Mouse (Mus musculus): ENCODE measurements around the gene Ttc30b. TPM values are rescaled to one million over a fixed set of nuclear protein-coding genes. Genes with fewer than 3 reads are reported as not detected.
"Not testable (repeated sequence)": the region's sequence is repeated elsewhere in the genome, so short reads cannot be mapped to it uniquely, and the experiment has no call there.

The Ttc30b gene
- polyA plus RNA-seq, 1 experiment from 2014 or later, result 14.8 TPM

GRCm38 (mm10) chr2:75977752-75978368 is 39.5 kb upstream of the Ttc30b start, which contains the start of gene Ttc30a2:
Ttc30a2 (minus strand) TSS chr2:75978170.
- 28% methylated on average over 13 of the region's 24 CpGs for WGBS
- not testable (repeated sequence) for DNase-seq (ENCODE audit: low spot score); H3K4me1 ChIP-seq (ENCODE audit: control insufficient read depth, insufficient read depth, low read length); H3K36me3 ChIP-seq (ENCODE audit: control insufficient read depth, insufficient read depth, low read length); H3K9ac ChIP-seq (ENCODE audit: low read depth, low read length); H3K27ac ChIP-seq (replicated peaks; ENCODE audit: low read depth, low read length); ATAC-seq (ENCODE audit: low read depth); H3K4me2 ChIP-seq (ENCODE audit: low read depth, low read length); H3K4me3 ChIP-seq (ENCODE audit: low read depth, low read length); H3K9me3 ChIP-seq (ENCODE audit: control insufficient read depth, low read length); H3K27me3 ChIP-seq (replicated peaks; ENCODE audit: control insufficient read depth, insufficient read depth, low read length)

- H3K27me3 ChIP-seq (replicated peaks; ENCODE audit: control insufficient read depth, insufficient read depth, low read length); ATAC-seq (ENCODE audit: low read depth); H3K36me3 ChIP-seq (ENCODE audit: control insufficient read depth, insufficient read depth, low read length); H3K4me2 ChIP-seq (ENCODE audit: low read depth, low read length); H3K9me3 ChIP-seq (ENCODE audit: control insufficient read depth, low read length); H3K27ac ChIP-seq (replicated peaks; ENCODE audit: low read depth, low read length); H3K4me3 ChIP-seq (ENCODE audit: low read depth, low read length); H3K4me1 ChIP-seq (ENCODE audit: control insufficient read depth, insufficient read depth, low read length); DNase-seq (ENCODE audit: low spot score); H3K9ac ChIP-seq (ENCODE audit: low read depth, low read length): not testable (repeated sequence)
- 88% methylated on average over 2 of the region's 2 CpGs for WGBS
Observed at GRCm38 (mm10) chr2:75976070-75976469, 37.7 kb upstream of the Ttc30b start.

GRCm38 (mm10) chr2:75974131-75974530 is 35.7 kb upstream of the Ttc30b start:
- Histone ChIP-seq H3K27me3 (replicated peaks; ENCODE audit: control insufficient read depth, insufficient read depth, low read length) (no peaks in the 10 kb centered on the region), H3K4me3 (ENCODE audit: low read depth, low read length) (no peak overlapping the region), H3K9me3 (ENCODE audit: control insufficient read depth, low read length) (no peaks in the 10 kb centered on the region), H3K4me2 (ENCODE audit: low read depth, low read length) (no peak overlapping the region), H3K36me3 (ENCODE audit: control insufficient read depth, insufficient read depth, low read length) (no peaks in the 10 kb centered on the region), H3K9ac (ENCODE audit: low read depth, low read length) (no peak overlapping the region), H3K4me1 (ENCODE audit: control insufficient read depth, insufficient read depth, low read length) (no peaks in the 10 kb centered on the region), H3K27ac (replicated peaks; ENCODE audit: low read depth, low read length) (no peak overlapping the region)
- ATAC-seq (ENCODE audit: low read depth) (no peak), DNase-seq (ENCODE audit: low spot score) (no peak)
- 73% methylated on average over 9 of the region's 9 CpGs for WGBS

DNA sequence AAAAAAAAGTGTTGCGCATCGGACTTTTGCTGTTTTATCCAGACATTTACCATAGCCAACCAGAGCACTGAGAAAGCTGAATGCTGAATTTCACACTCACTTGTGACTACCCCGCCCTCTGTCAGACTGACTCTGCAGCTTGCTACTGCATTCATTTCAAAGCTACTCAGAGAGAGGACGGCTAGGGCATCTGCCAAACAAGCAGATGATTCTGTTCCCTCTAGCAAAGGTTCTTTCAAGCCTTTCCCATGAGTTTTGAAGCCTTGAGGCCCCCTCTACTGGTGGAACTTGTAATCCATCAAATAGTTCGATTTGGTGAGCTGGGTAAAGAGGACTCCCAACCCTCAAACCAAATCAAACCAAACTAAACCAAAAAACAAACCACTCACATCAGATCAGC is 26.6 kb upstream of the Ttc30b start:
- no peaks in the 10 kb centered on the region for H3K9me3 ChIP-seq (ENCODE audit: control insufficient read depth, low read length)
- H3K4me1 ChIP-seq (ENCODE audit: control insufficient read depth, insufficient read depth, low read length), result peaks cover 12% of the 10 kb centered on the region
- no peaks in the 10 kb centered on the region for H3K36me3 ChIP-seq (ENCODE audit: control insufficient read depth, insufficient read depth, low read length)
- H3K9ac ChIP-seq (ENCODE audit: low read depth, low read length), result 0 out of 2 replicates have a peak overlapping the region, but pooled peaks have one; percentile 35
- ATAC-seq (ENCODE audit: low read depth) (peak; percentile 78), DNase-seq (ENCODE audit: low spot score) (peak; percentile 88)
- WGBS, result 30% methylated on average over 5 of the region's 5 CpGs
- H3K27ac ChIP-seq (replicated peaks; ENCODE audit: low read depth, low read length), result no peak overlapping the region
- no peaks in the 10 kb centered on the region for H3K27me3 ChIP-seq (replicated peaks; ENCODE audit: control insufficient read depth, insufficient read depth, low read length)
- peak overlapping the region; percentile 4 for H3K4me3 ChIP-seq (ENCODE audit: low read depth, low read length)
- H3K4me2 ChIP-seq (ENCODE audit: low read depth, low read length), result peak overlapping the region; percentile 51

DNA sequence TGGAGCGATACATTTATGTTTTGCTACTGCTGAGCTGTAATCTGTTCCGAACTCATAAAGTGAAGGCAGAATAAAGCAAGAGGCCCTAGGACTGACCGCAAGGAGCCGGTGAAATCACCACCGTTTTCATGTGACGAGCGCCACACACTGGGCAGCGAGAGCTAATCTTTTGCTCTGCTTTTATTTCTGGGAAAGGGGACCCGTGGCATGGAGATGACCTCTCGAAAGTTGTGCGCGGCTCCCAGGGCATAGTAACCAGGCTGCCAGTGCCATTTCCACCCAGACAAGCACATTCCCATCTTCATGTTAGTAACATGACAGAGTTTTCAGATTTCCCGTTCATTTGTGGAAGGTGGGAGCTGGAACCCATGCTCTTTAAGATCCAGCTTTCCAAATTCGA is 26.1 kb upstream of the Ttc30b start:
- H3K36me3 ChIP-seq (ENCODE audit: control insufficient read depth, insufficient read depth, low read length), result no peaks in the 10 kb centered on the region
- ATAC-seq (ENCODE audit: low read depth) (no peak), DNase-seq (ENCODE audit: low spot score) (peak; percentile 75)
- H3K9me3 ChIP-seq (ENCODE audit: control insufficient read depth, low read length), result no peaks in the 10 kb centered on the region
- H3K4me2 ChIP-seq (ENCODE audit: low read depth, low read length), result peak overlapping the region; percentile 51
- H3K9ac ChIP-seq (ENCODE audit: low read depth, low read length), result peak overlapping the region; percentile 35; the same call in 1 of the 2 replicates
- WGBS, result 14% methylated on average over 14 of the region's 14 CpGs
- H3K4me1 ChIP-seq (ENCODE audit: control insufficient read depth, insufficient read depth, low read length), result peaks cover 16% of the 10 kb centered on the region
- no peak overlapping the region for H3K27ac ChIP-seq (replicated peaks; ENCODE audit: low read depth, low read length)
- no peaks in the 10 kb centered on the region for H3K27me3 ChIP-seq (replicated peaks; ENCODE audit: control insufficient read depth, insufficient read depth, low read length)
- H3K4me3 ChIP-seq (ENCODE audit: low read depth, low read length), result peak overlapping the region; percentile 4

DNA sequence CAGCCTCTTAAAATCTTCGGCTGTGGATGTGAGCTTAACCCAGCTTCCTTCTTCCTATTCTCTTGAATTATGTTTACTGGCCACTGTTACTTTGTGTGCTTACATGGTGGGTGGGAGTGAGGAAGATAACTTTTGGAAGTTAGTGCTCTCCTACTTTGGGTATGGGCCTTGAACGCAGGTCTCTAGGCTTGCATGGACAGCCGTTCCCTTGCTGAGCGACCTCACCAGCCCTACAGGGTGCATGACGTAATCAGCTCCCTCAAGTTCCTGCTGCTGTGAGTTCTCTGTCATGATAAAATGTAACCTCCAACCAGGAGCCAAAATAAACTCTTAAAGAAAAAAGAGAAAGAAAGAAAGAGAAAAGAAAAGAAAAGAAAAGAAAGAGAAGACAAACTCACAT is 25.7 kb upstream of the Ttc30b start:
- H3K4me3 ChIP-seq (ENCODE audit: low read depth, low read length), result peak overlapping the region; percentile 4; the same call in 1 of the 2 replicates
- DNase-seq (ENCODE audit: low spot score) (no peak), ATAC-seq (ENCODE audit: low read depth) (no peak)
- 56% methylated on average over 5 of the region's 5 CpGs for WGBS
- H3K9me3 ChIP-seq (ENCODE audit: control insufficient read depth, low read length), result no peaks in the 10 kb centered on the region
- H3K4me2 ChIP-seq (ENCODE audit: low read depth, low read length), result peak overlapping the region; percentile 51
- no peak overlapping the region; the same call in 1 of the 2 replicates for H3K27ac ChIP-seq (replicated peaks; ENCODE audit: low read depth, low read length)
- H3K4me1 ChIP-seq (ENCODE audit: control insufficient read depth, insufficient read depth, low read length), result peaks cover 20% of the 10 kb centered on the region
- H3K36me3 ChIP-seq (ENCODE audit: control insufficient read depth, insufficient read depth, low read length), result no peaks in the 10 kb centered on the region
- H3K9ac ChIP-seq (ENCODE audit: low read depth, low read length), result no peak overlapping the region
- no peaks in the 10 kb centered on the region for H3K27me3 ChIP-seq (replicated peaks; ENCODE audit: control insufficient read depth, insufficient read depth, low read length)

- H3K27ac ChIP-seq (replicated peaks; ENCODE audit: low read depth, low read length), result no peak overlapping the region
Observed at GRCm38 (mm10) chr2:75963211-75963840, 24.9 kb upstream of the Ttc30b start.

DNA sequence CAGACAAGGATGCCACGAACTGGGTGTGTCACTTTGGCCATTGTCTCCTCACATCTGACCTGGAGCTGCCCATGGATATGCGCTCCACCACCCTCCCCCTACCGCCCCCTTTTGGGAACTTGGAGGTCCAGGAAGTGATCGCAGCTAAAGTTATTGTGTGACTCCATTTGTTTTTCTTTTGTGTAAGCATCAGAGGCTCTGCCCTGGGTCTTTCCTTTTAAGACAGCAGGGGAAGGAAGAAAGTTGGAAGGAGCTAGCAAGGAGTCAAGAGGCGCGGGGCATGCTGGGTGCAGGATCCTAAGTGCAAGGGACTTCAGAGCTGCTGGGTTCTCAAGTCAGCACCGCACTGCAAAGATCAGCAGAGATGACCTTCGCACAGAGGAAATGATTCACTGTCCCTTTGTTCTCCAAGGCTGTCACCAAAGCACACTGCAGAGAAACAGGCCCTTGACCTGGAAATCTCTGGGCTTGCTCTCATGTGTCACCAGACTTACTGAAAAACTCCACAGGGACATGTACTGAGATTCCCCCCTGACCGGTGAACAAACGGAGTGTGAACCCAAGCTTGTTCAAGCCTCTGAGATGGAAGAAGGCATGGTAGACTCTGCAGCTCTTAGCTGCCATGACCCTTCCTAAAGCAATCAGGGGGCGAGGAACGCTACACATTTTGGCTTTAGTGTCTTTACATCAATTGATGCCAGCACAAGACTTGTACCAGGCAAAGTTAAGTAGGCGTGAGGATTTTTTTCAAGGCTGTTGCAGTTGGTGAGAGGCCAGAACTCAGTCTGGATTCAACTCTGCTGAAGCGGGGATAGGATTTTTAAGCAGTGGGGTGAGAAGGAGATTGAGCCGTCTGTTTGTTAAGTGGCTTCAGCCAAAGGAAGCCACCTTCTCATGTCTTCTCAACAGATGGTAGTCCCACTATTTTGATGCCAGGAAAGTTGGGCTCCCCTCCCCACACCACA is 22.3 kb upstream of the Ttc30b start:
- DNase-seq (ENCODE audit: low spot score) (no peak), ATAC-seq (ENCODE audit: low read depth) (no peak)
- no peaks in the 10 kb centered on the region for H3K9me3 ChIP-seq (ENCODE audit: control insufficient read depth, low read length)
- H3K4me3 ChIP-seq (ENCODE audit: low read depth, low read length), result 0 out of 2 replicates have a peak overlapping the region, but pooled peaks have one; percentile 13
- H3K9ac ChIP-seq (ENCODE audit: low read depth, low read length), result peak overlapping the region; percentile 51; the same call in 1 of the 2 replicates
- H3K27ac ChIP-seq (replicated peaks; ENCODE audit: low read depth, low read length), result peak overlapping the region; percentile 78
- WGBS, result 53% methylated on average over 15 of the region's 15 CpGs
- no peaks in the 10 kb centered on the region for H3K27me3 ChIP-seq (replicated peaks; ENCODE audit: control insufficient read depth, insufficient read depth, low read length)
- peak overlapping the region; percentile 52 for H3K4me2 ChIP-seq (ENCODE audit: low read depth, low read length)
- H3K36me3 ChIP-seq (ENCODE audit: control insufficient read depth, insufficient read depth, low read length), result no peaks in the 10 kb centered on the region
- peaks cover 25% of the 10 kb centered on the region for H3K4me1 ChIP-seq (ENCODE audit: control insufficient read depth, insufficient read depth, low read length)

More at GRCm38 (mm10) chr2:75963211-75963840, 24.9 kb upstream of the Ttc30b start:
- no peak for DNase-seq (ENCODE audit: low spot score)
- H3K4me2 ChIP-seq (ENCODE audit: low read depth, low read length), result no peak overlapping the region
- ATAC-seq (ENCODE audit: low read depth), result no peak
- no peak overlapping the region for H3K4me3 ChIP-seq (ENCODE audit: low read depth, low read length)
- H3K9me3 ChIP-seq (ENCODE audit: control insufficient read depth, low read length), result no peaks in the 10 kb centered on the region
- WGBS, result 59% methylated on average over 10 of the region's 10 CpGs
- no peaks in the 10 kb centered on the region for H3K36me3 ChIP-seq (ENCODE audit: control insufficient read depth, insufficient read depth, low read length)
- H3K4me1 ChIP-seq (ENCODE audit: control insufficient read depth, insufficient read depth, low read length), result peaks cover 25% of the 10 kb centered on the region
- H3K9ac ChIP-seq (ENCODE audit: low read depth, low read length), result no peak overlapping the region
- no peaks in the 10 kb centered on the region for H3K27me3 ChIP-seq (replicated peaks; ENCODE audit: control insufficient read depth, insufficient read depth, low read length)

Data from embryonic facial prominence, embryonic 14.5 days (tissue).